Mouse (Mus musculus): ENCODE measurements around the gene Cntd1. TPM values are rescaled to one million over a fixed set of nuclear protein-coding genes. Genes with fewer than 3 reads are reported as not detected.

Cntd1 gene
- polyA plus RNA-seq (2015; fragmentation: Nextera tagmentation; extraction: Ambion mirVana) = 0.48 and 1.0 TPM in 2 replicates

DNA sequence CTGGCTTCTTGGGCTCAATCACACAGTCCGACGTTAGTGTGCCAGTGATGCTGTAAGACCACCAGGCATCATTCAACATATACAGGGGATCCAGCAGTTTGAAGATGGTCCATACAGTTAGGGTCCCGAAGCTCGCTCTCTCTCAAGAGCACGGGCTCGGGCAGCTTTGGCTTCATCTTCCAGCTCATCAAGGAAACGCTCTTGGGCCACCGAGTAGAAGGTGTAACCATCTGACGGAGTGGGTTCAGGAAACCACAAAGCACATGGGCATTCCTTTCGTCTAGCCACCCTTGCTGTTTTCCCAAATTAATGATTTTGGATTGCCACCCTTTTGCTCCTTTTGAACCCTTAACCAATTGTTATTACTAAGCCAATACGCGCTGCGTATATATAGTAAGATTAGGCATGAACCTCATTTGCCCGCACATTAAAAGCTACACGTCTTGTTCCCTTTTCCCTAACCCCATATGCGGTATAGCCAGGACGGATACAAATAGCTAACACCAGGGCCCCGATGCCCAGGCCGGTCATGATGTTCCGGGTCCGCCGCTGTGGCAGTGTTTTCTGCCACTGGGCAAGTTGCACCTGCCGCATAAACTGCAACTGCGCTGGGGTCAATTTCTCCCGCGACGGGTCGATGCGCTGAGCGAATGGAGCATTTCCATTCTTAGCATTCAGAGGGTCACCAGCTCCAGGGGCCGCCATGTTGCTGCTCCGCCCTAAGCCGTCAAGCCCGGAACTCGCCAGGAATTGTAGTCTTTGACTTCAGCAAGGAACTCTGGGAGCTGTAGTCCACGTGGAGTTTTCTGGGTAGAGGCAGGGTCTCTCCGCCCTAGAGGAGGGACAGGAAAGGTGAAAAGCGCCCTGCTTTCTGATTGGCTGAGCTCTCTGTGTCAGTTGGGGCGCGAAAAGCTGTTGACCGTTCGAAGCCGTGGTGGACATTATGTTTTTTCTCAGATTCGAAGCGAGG lies at the start of gene Cntd1, which contains the start of gene Coa3:
Gene Cntd1 (plus strand): TSS at position 790 of the 970 bp plus-strand sequence.
Gene Coa3 (minus strand): TSS at position 892 of the 970 bp plus-strand sequence.

DNA sequence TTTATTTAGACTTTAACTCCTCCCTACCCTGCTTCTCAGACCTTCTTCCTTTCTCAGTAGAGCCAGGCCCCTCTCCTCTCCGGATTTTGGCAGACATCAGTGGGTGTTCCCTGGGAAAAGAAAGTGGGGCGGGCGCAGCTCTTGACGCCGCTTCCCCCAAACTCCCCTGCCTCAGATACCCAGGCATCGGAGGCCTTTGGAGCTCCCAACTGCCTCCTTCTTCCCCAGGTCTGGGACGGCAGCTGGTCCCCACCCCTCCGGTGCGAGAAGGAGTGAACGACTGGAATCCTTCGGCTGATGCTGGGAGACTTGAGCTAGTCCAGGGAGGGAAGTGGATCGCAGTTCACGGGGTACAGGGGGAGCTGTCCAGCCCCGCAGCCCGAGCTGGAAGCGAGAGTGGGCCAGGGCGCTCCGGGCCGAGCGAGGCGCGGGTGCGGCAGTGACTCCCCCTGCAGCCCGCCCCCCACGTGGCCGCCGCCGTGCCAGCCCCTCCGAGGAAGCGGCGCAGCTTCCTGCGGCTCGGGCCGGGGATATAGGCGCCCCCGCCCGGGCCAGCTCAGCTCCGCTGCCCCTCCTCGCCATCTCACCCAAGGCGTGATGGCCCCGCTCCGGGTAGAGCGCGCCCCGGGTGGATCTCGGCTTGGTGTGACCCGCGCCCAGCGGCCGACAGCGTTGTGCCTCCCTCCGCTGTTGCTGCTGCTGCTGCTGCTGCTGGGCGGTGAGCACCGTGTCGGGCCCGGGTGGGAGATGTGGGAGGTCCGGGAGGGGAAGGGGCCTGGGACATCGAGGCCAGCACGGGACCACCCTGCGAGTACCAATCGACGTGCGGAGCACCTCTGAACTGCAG lies 32.7 kb upstream of the Cntd1 start, which contains the start of gene Ramp2:
Gene Ramp2 (plus strand): TSS at position 174 of the 847 bp plus-strand sequence.

DNA sequence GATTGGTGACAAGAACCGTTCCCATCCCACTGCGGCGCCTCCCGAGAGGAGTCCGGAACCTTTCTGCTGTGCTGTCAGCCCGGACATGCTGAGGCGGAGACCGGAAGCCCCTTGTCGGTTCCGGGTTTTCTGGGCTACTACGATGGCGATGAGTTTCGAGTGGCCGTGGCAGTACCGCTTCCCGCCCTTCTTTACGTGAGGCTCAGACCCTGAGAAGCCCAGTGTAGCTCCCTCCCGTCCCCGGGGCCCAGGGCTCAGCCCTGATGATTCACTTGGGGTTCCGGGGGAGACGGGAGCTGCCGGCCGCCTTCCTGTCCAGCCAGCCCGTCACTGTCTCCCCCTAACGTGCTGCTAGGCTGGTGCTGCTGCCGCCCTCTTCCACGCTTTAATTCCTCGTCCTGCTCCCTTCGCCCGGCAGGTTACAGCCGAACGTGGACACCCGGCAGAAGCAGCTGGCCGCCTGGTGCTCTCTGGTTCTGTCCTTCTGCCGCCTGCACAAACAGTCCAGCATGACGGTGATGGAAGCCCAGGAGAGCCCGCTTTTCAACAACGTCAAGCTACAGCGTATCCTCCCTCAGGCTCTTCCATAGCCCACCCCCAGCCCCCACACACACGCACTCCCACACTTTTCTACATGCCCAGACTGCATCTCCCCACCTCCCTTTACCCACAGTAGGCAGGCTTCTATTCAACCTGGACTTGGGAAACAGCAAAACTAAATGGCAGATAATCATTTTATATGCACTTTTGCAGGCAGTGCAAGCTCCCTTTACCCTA lies 25.0 kb upstream of the Cntd1 start, which contains the start of gene Vps25:
Gene Vps25 (plus strand): TSS at position 95 of the 777 bp plus-strand sequence.

DNA sequence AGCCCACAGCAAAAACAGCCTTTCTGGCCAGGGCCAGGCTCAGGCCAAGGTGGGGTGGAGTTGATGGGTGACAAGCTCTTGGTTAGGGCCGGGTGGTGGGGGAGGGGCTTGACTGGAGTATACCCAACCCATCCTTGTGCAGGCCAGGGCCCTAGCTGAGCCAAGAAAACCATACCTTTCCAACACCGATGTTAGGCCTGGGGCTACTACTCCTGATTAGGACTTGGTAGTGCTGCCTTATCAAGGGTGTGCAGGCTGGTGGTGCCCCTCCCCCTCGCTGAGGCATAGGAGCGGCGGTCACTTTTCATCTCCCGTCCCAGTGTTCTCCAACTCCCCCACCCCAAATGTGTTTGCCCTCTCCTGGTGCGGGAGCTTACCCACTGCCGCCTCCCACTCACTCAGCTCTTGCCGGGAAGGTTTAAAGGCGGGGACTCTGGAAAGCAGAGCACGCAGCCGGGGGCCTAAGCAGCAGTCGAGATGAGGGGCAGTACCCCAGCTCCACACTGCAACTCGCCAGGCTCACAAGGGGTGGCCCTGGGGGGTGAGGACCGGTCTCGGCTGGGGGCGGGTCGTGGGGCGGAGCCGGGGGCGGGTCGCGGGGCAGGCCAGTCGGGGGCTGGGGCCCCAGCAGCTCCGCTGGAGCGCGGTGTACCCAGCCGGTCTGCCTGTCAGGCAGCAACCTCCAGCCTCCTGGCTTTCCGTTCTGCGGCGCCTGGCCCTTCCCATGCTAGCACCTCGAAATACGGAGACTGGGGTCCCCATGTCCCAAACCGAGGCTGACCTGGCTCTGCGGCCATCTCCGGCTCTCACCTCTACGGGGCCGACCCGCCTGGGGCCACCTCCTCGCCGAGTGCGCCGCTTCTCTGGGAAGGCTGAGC lies 18.6 kb upstream of the Cntd1 start, which contains the start of gene Wnk4:
Gene Wnk4 (plus strand): TSS at position 620 of the 878 bp plus-strand sequence.

GRCm38 (mm10) chr11:101302004-101302798 lies 23.4 kb downstream of the Cntd1 start, which contains the start of gene Becn1:
Gene Becn1, minus strand, starts transcription at chr11:101302286.

DNA sequence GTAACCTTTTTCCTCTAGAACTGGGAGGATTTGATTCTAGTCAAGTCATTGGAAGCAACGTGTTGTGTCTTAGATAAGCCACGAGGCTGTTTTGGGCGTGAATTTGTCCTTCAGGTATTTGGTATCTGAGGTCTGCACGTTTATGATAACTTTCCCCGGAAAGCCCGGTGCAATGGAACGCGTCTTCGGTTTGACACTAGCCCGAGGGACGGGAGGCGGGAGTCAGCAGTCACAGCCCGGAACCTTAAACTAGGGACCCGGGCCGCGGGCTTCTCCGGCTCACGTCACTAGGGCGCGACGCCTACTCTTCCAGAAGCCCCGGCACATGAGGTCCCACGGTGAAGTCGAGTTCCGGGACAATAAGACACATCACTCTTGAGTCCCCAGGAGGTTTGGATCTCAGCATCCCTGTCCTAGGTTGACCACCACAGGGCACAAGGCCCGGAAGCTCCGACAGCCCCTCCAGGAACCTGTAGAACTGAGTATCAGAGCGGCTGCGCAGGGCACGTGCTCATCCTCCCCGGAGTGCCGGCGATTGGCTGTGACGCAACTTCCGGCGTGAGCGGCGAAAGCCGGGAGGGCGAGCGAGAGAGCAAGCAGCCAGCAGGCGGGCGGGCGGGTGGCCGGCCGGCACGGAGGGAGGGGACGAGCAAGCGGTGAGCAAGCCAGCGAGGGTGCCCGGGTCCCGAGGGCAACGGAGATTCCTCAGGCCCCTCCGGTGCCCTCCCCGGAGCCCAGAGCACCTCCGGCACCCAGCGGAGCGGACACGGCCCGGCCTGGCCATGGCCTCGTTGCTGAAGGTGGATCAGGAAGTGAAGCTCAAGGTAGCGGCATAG lies 37.1 kb downstream of the Cntd1 start, which contains the start of gene Psme3:
Gene Psme3 (plus strand): TSS at position 549 of the 836 bp plus-strand sequence.

GRCm38 (mm10) chr11:101324763-101325162 lies 46.0 kb downstream of the Cntd1 start, which contains the start of gene Aoc2:
Gene Aoc2, plus strand, starts transcription at chr11:101325063.

DNA sequence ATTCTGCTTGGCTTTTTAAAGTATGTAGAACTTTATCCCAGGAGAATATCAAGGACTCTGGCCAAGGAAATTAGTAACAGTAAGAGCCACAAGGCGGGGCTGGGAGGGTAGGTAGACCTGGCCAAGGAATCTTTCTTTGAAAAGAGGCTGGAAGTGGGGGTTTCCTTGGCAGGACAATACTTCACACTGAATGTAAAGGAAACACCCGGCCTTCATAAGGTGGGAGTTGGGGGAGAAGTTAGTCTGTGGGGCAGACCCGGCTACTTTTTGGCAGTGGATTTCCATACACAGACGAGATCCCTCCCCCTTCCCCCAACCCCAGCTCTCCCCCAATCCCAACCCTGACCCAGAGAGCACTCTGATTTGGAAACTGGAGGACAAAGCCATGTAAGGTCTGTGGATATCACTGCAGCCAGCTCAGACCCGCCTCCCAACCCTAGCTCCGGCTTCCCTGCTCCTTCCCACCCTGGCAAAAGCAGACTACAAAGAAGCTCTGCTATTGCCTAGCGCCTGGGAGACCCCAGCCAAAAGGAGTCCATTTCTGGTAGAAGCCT lies 51.6 kb downstream of the Cntd1 start, which contains the start of gene Aoc3:
Gene Aoc3 (plus strand): TSS at position 235 of the 554 bp plus-strand sequence.

Other genes starting within 250 kb of the Cntd1 start
- 12.8 and 12.9 TPM in 2 replicates for gene Naglu, start 209.0 kb upstream of the Cntd1 start, polyA plus RNA-seq (2015; fragmentation: Nextera tagmentation; extraction: Ambion mirVana)
- 0.18 and 0.28 TPM in 2 replicates for gene Hsd17b1, start 200.6 kb upstream of the Cntd1 start, polyA plus RNA-seq (2015; fragmentation: Nextera tagmentation; extraction: Ambion mirVana)
- gene Coasy, start 196.4 kb upstream of the Cntd1 start, polyA plus RNA-seq (2015; fragmentation: Nextera tagmentation; extraction: Ambion mirVana) = 30.7 and 32.2 TPM in 2 replicates
- gene Mlx, start 191.7 kb upstream of the Cntd1 start, polyA plus RNA-seq (2015; fragmentation: Nextera tagmentation; extraction: Ambion mirVana) = 66.4 and 68.3 TPM in 2 replicates
- 11.4 and 15.9 TPM in 2 replicates for gene Psmc3ip, start 183.6 kb upstream of the Cntd1 start, polyA plus RNA-seq (2015; fragmentation: Nextera tagmentation; extraction: Ambion mirVana)
- gene Retreg3, start 159.1 kb upstream of the Cntd1 start, polyA plus RNA-seq (2015; fragmentation: Nextera tagmentation; extraction: Ambion mirVana) = 21.0 and 22.1 TPM in 2 replicates
- 61.3 and 65.4 TPM in 2 replicates for gene Tubg1, start 159.1 kb upstream of the Cntd1 start, polyA plus RNA-seq (2015; fragmentation: Nextera tagmentation; extraction: Ambion mirVana)
- gene Tubg2, start 123.1 kb upstream of the Cntd1 start, polyA plus RNA-seq (2015; fragmentation: Nextera tagmentation; extraction: Ambion mirVana) = 62.5 and 67.4 TPM in 2 replicates
- 13.6 and 14.3 TPM in 2 replicates for gene Cntnap1, start 108.5 kb upstream of the Cntd1 start, polyA plus RNA-seq (2015; fragmentation: Nextera tagmentation; extraction: Ambion mirVana)
- 7.9 and 10.5 TPM in 2 replicates for gene Plekhh3, start 107.7 kb upstream of the Cntd1 start, polyA plus RNA-seq (2015; fragmentation: Nextera tagmentation; extraction: Ambion mirVana)
- gene Ccr10, start 103.6 kb upstream of the Cntd1 start, polyA plus RNA-seq (2015; fragmentation: Nextera tagmentation; extraction: Ambion mirVana) = 0.56 and 1.0 TPM in 2 replicates
- gene Ezh1, start 52.5 kb upstream of the Cntd1 start, polyA plus RNA-seq (2015; fragmentation: Nextera tagmentation; extraction: Ambion mirVana) = 21.5 and 25.4 TPM in 2 replicates
- 143 and 155 TPM in 2 replicates for gene Ramp2, start 33.0 kb upstream of the Cntd1 start, polyA plus RNA-seq (2015; fragmentation: Nextera tagmentation; extraction: Ambion mirVana)
- 129 and 133 TPM in 2 replicates for gene Vps25, start 25.3 kb upstream of the Cntd1 start, polyA plus RNA-seq (2015; fragmentation: Nextera tagmentation; extraction: Ambion mirVana)
- 5.9 and 6.4 TPM in 2 replicates for gene Wnk4, start 18.4 kb upstream of the Cntd1 start, polyA plus RNA-seq (2015; fragmentation: Nextera tagmentation; extraction: Ambion mirVana)
- 229 and 252 TPM in 2 replicates for gene Coa3, start 102 bp downstream of the Cntd1 start, polyA plus RNA-seq (2015; fragmentation: Nextera tagmentation; extraction: Ambion mirVana)
- gene Becn1, start 23.3 kb downstream of the Cntd1 start, polyA plus RNA-seq (2015; fragmentation: Nextera tagmentation; extraction: Ambion mirVana) = 131 and 140 TPM in 2 replicates
- 80.5 and 81.0 TPM in 2 replicates for gene Psme3, start 37.2 kb downstream of the Cntd1 start, polyA plus RNA-seq (2015; fragmentation: Nextera tagmentation; extraction: Ambion mirVana)
- gene Aoc2, start 46.1 kb downstream of the Cntd1 start, polyA plus RNA-seq (2015; fragmentation: Nextera tagmentation; extraction: Ambion mirVana) = 0.46 and 0.64 TPM in 2 replicates
- gene Aoc3, start 51.6 kb downstream of the Cntd1 start, polyA plus RNA-seq (2015; fragmentation: Nextera tagmentation; extraction: Ambion mirVana) = 0.18 and 0.34 TPM in 2 replicates
- gene G6pc, start 88.5 kb downstream of the Cntd1 start, polyA plus RNA-seq (2015; fragmentation: Nextera tagmentation; extraction: Ambion mirVana) = not detected in 2 replicates
- gene Aarsd1, start 138.6 kb downstream of the Cntd1 start, polyA plus RNA-seq (2015; fragmentation: Nextera tagmentation; extraction: Ambion mirVana) = 84.4 and 90.0 TPM in 2 replicates
- 5.1 and 6.6 TPM in 2 replicates for gene Gm27029, start 145.8 kb downstream of the Cntd1 start, polyA plus RNA-seq (2015; fragmentation: Nextera tagmentation; extraction: Ambion mirVana)
- gene Rundc1, start 146.1 kb downstream of the Cntd1 start, polyA plus RNA-seq (2015; fragmentation: Nextera tagmentation; extraction: Ambion mirVana) = 22.4 and 24.5 TPM in 2 replicates
- 4.1 and 4.5 TPM in 2 replicates for gene Ptges3l, start 146.3 kb downstream of the Cntd1 start, polyA plus RNA-seq (2015; fragmentation: Nextera tagmentation; extraction: Ambion mirVana)
- 246 and 275 TPM in 2 replicates for gene Rpl27, start 163.3 kb downstream of the Cntd1 start, polyA plus RNA-seq (2015; fragmentation: Nextera tagmentation; extraction: Ambion mirVana)
- gene Ifi35, start 169.4 kb downstream of the Cntd1 start, polyA plus RNA-seq (2015; fragmentation: Nextera tagmentation; extraction: Ambion mirVana) = 6.7 and 8.5 TPM in 2 replicates
- gene Rnd2, start 186.0 kb downstream of the Cntd1 start, polyA plus RNA-seq (2015; fragmentation: Nextera tagmentation; extraction: Ambion mirVana) = 163 and 168 TPM in 2 replicates
- 103 and 115 TPM in 2 replicates for gene Vat1, start 187.2 kb downstream of the Cntd1 start, polyA plus RNA-seq (2015; fragmentation: Nextera tagmentation; extraction: Ambion mirVana)